Mouse (Mus musculus): ENCODE measurements around the gene Lrp1. TPM values are rescaled to one million over a fixed set of nuclear protein-coding genes. Genes with fewer than 3 reads are reported as not detected.

Lrp1 gene
- polyA plus RNA-seq, 1 experiment from 2014 or later = 42.6 TPM

- TF ChIP-seq CTCF (IDR thresholded peaks at IDR 0.05; ENCODE audit: low read depth) = 0 out of 2 replicates have a peak, but pooled peaks have one; percentile 32
- Histone ChIP-seq H3K9me3 (replicated peaks; ENCODE audit: low read length) (no peaks in the 10 kb centered on the region), H3K9ac (ENCODE audit: low read depth, low read length) (peak overlapping the region; percentile 39; the same call in 1 of the 2 replicates), H3K4me2 (ENCODE audit: low read length) (peak overlapping the region; percentile 83), H3K36me3 (ENCODE audit: insufficient read depth, low read length) (no peaks in the 10 kb centered on the region), H3K27ac (no peak overlapping the region), H3K4me3 (replicated peaks; ENCODE audit: low read depth, low read length) (peak overlapping the region; percentile 44), H3K4me1 (replicated peaks; ENCODE audit: insufficient read depth, low read length) (peaks cover 36% of the 10 kb centered on the region), H3K27me3 (ENCODE audit: insufficient read depth, low read length) (peaks cover 49% of the 10 kb centered on the region)
- DNase-seq (ENCODE audit: low spot score) = no peak
- ATAC-seq (replicated peaks; ENCODE audit: low FRiP score, low read depth) = no peak
- under 1% methylated on average over 44 of the region's 46 CpGs for WGBS
Measured at GRCm38 (mm10) chr10:127511634-127512306, 109.2 kb downstream of the Lrp1 start.

DNA sequence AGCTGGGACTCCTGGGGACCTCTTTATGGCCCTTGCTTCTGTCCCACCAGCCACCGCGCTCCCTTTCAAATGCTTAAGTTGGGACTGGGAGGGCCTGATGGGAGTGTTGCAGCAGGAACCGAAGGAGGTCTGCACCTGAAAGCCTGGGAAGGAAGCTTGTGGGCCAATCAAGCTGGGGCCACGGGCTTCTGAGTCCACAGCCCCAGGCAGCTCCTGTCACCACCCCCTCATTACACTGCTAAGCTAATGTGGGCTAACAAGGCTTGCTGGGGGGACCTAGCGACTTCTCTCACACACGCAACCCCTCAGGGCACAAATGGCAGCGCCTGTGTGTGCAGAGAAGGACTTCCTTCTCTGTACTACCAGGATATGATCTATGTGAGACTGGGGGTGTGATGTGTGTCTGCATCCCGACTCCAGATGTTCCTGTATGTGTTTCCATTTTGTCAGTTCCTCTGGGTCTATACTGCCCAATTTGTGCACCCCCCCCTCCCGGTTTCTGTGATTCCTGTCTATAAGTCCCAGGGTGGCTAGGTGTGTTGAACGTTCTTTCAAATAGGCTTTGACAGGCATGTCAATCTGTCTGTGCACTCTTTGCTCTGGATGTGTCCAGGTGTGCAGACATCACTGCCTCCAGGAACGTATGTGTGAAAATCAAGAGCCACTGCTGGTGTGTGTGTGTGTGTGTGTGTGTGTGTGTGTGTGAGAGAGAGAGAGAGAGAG lies 109.9 kb downstream of the Lrp1 start:
- no peak overlapping the region for H3K9ac ChIP-seq (ENCODE audit: low read depth, low read length)
- no peaks in the 10 kb centered on the region for H3K9me3 ChIP-seq (replicated peaks; ENCODE audit: low read length)
- DNase-seq (ENCODE audit: low spot score) = no peak
- peaks cover 29% of the 10 kb centered on the region; the same call in 1 of the 2 replicates for H3K4me1 ChIP-seq (replicated peaks; ENCODE audit: insufficient read depth, low read length)
- 12% methylated on average over 11 of the region's 11 CpGs for WGBS
- H3K4me3 ChIP-seq (replicated peaks; ENCODE audit: low read depth, low read length) = 0 out of 2 replicates have a peak overlapping the region, but pooled peaks have one; percentile 44
- no peak overlapping the region for H3K27ac ChIP-seq
- peaks cover 49% of the 10 kb centered on the region for H3K27me3 ChIP-seq (ENCODE audit: insufficient read depth, low read length)
- ATAC-seq (replicated peaks; ENCODE audit: low FRiP score, low read depth) = no peak
- TF ChIP-seq CTCF (IDR thresholded peaks at IDR 0.05; ENCODE audit: low read depth) = no peak
- H3K36me3 ChIP-seq (ENCODE audit: insufficient read depth, low read length) = no peaks in the 10 kb centered on the region
- peak overlapping the region; percentile 83; the same call in 1 of the 2 replicates for H3K4me2 ChIP-seq (ENCODE audit: low read length)

- H3K9me3 ChIP-seq (replicated peaks; ENCODE audit: low read length) = no peaks in the 10 kb centered on the region
- H3K4me3 ChIP-seq (replicated peaks; ENCODE audit: low read depth, low read length) = no peak overlapping the region; the same call in 1 of the 2 replicates
- WGBS = 16% methylated on average over 17 of the region's 17 CpGs
- DNase-seq (ENCODE audit: low spot score) (no peak), ATAC-seq (replicated peaks; ENCODE audit: low FRiP score, low read depth) (no peak)
- no peak for TF ChIP-seq CTCF (IDR thresholded peaks at IDR 0.05; ENCODE audit: low read depth)
- peaks cover 26% of the 10 kb centered on the region; the same call in 1 of the 2 replicates for H3K4me1 ChIP-seq (replicated peaks; ENCODE audit: insufficient read depth, low read length)
- H3K27ac ChIP-seq = no peak overlapping the region
- H3K36me3 ChIP-seq (ENCODE audit: insufficient read depth, low read length) = no peaks in the 10 kb centered on the region
- H3K27me3 ChIP-seq (ENCODE audit: insufficient read depth, low read length) = peaks cover 49% of the 10 kb centered on the region
- H3K9ac ChIP-seq (ENCODE audit: low read depth, low read length) = no peak overlapping the region
- H3K4me2 ChIP-seq (ENCODE audit: low read length) = peak overlapping the region; percentile 63
Measured at GRCm38 (mm10) chr10:127509837-127510701, 110.9 kb downstream of the Lrp1 start.

DNA sequence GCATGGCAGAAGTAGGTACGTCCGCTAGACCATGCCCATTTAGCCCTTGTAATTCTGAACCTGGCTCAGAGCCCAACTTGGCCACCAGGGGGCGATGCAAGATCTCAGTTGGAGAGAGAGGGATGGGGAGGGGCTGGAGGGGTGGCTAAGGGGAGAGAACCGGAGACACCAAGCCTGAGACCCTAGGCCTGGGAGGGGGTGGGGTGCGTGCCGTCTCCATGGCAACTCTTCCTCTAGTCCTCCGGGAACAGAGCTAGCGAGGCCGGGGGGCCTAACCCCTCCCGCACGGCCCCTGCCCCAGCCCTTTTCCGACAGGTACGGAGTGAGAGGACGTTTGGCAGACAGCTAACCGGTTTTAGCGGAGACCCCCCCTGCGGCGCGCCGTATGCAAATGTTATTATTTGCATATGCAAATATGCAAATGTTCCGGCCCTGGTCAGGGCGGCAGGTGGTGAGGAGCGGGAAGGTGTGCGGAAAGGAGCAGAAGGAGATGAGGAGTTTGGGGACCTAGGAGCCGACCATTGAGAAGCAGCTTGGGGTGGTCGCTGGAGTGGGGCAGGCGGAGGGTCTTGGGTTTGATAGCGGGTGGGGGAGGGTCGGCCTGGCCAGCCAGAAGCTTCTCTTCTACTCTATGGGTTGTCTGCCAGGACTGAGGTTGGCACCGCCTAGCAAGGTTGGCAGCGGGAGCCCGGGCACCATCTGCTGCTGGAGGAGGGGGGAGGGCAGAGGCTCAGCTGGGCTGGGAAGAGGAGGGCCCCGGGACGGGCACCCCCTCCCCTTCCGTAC lies 111.7 kb downstream of the Lrp1 start:
- Histone ChIP-seq H3K9ac (ENCODE audit: low read depth, low read length) (no peak overlapping the region), H3K27me3 (ENCODE audit: insufficient read depth, low read length) (peaks cover 43% of the 10 kb centered on the region), H3K4me1 (replicated peaks; ENCODE audit: insufficient read depth, low read length) (peaks cover 26% of the 10 kb centered on the region; the same call in 1 of the 2 replicates), H3K4me2 (ENCODE audit: low read length) (peak overlapping the region; percentile 63), H3K4me3 (replicated peaks; ENCODE audit: low read depth, low read length) (peak overlapping the region; percentile 26), H3K36me3 (ENCODE audit: insufficient read depth, low read length) (no peaks in the 10 kb centered on the region), H3K27ac (no peak overlapping the region), H3K9me3 (replicated peaks; ENCODE audit: low read length) (no peaks in the 10 kb centered on the region)
- DNase-seq (ENCODE audit: low spot score) (peak; percentile 94), ATAC-seq (replicated peaks; ENCODE audit: low FRiP score, low read depth) (peak; percentile 51)
- WGBS = under 1% methylated on average over 35 of the region's 35 CpGs
- peak; percentile 92 for TF ChIP-seq CTCF (IDR thresholded peaks at IDR 0.05; ENCODE audit: low read depth)

DNA sequence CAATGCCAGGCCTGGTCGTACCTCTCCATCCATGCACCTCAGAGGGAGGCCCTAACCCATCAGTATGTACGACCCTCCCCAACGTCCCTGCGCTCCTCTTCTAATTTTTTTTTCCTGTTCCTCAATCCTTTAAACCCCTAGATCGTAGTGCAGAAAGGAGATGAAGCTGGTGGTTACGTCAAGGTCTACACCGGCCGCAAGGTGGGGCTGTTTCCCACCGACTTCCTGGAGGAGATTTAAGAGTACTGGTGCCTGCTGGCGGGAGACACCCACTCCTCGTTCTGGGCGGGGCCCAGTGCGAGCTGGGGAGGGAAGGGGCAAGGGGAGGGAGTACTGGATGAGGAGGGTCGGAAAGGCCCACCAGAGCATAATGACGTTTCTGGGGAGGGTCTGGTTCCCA lies 112.7 kb downstream of the Lrp1 start:
- H3K9me3 ChIP-seq (replicated peaks; ENCODE audit: low read length) = no peaks in the 10 kb centered on the region
- TF ChIP-seq CTCF (IDR thresholded peaks at IDR 0.05; ENCODE audit: low read depth) = peak; percentile 82
- 0 out of 2 replicates have a peak overlapping the region, but pooled peaks have one; percentile 4 for H3K9ac ChIP-seq (ENCODE audit: low read depth, low read length)
- DNase-seq (ENCODE audit: low spot score) (peak; percentile 88), ATAC-seq (replicated peaks; ENCODE audit: low FRiP score, low read depth) (peak; percentile 0; the same call in 1 of the 2 replicates)
- 6% methylated on average over 15 of the region's 15 CpGs for WGBS
- no peak overlapping the region for H3K27ac ChIP-seq
- no peak overlapping the region for H3K4me3 ChIP-seq (replicated peaks; ENCODE audit: low read depth, low read length)
- peaks cover 34% of the 10 kb centered on the region for H3K27me3 ChIP-seq (ENCODE audit: insufficient read depth, low read length)
- no peaks in the 10 kb centered on the region for H3K36me3 ChIP-seq (ENCODE audit: insufficient read depth, low read length)
- peaks cover 20% of the 10 kb centered on the region; the same call in 1 of the 2 replicates for H3K4me1 ChIP-seq (replicated peaks; ENCODE audit: insufficient read depth, low read length)
- peak overlapping the region; percentile 63 for H3K4me2 ChIP-seq (ENCODE audit: low read length)
